Mouse (Mus musculus) MEL (cell line): ENCODE results near the gene Gm2115.

Experiments
- CTCF ChIP-seq, 3 experiments: IDR thresholded peaks in 2 of 3; conservative IDR thresholded peaks in 1 of 3; 2 replicates each; pipeline ENCODE4 v1.5.1; 2011 to 2012; ENCODE audit warnings: low read length in 3 of 3, low read depth in 2 of 3, mild to moderate bottlenecking in 2 of 3, improper control_type of control experiment in 1 of 3, inconsistent platforms in 1 of 3, mixed read lengths in 1 of 3, moderate library complexity in 1 of 3; ENCODE audit not compliant: control insufficient read depth in 1 of 3, insufficient read depth in 1 of 3, poor library complexity in 1 of 3, severe bottlenecking in 1 of 3
- E2F4 ChIP-seq: IDR thresholded peaks from 2 replicates; pipeline ENCODE4 v1.6.1; 2011; ENCODE audit warnings: low read depth, low read length, improper control_type of control experiment, borderline replicate concordance
- EP300 ChIP-seq, 2 experiments: IDR thresholded peaks; 2 replicates each; pipeline ENCODE4 v1.6.1; 2011; ENCODE audit warnings: improper control_type of control experiment in 2 of 2, low read length in 2 of 2, low read depth in 1 of 2, mild to moderate bottlenecking in 1 of 2
- GABPA ChIP-seq: IDR thresholded peaks from 2 replicates; pipeline ENCODE4 v1.6.1; 2012; ENCODE audit warnings: low read depth, mild to moderate bottlenecking, inconsistent platforms, low read length, improper control_type of control experiment, moderate library complexity
- KAT2A ChIP-seq: conservative IDR thresholded peaks from 2 replicates; pipeline ENCODE4 v1.6.1; 2012; ENCODE audit warnings: low read depth, low read length, improper control_type of control experiment, inconsistent platforms
- MAX ChIP-seq: IDR thresholded peaks from 2 replicates; pipeline ENCODE4 v1.6.1; 2011; ENCODE audit warnings: low read length, improper control_type of control experiment
- MXI1 ChIP-seq: IDR thresholded peaks from 2 replicates; pipeline ENCODE4 v1.6.1; 2011; ENCODE audit warnings: mild to moderate bottlenecking, low read depth, low read length, improper control_type of control experiment
- NELFE ChIP-seq: IDR thresholded peaks from 2 replicates; pipeline ENCODE4 v1.6.1; 2011; ENCODE audit warnings: low read depth, low read length, improper control_type of control experiment
- NRF1 ChIP-seq: IDR thresholded peaks from 2 replicates; pipeline ENCODE4 v1.6.1; 2014; ENCODE audit warnings: low read depth, mild to moderate bottlenecking, inconsistent platforms, low read length, improper control_type of control experiment, moderate library complexity; ENCODE audit not compliant: poor library complexity, insufficient read depth, severe bottlenecking
- POLR2A ChIP-seq, 2 experiments: IDR thresholded peaks; 2 replicates each; pipeline ENCODE4 v1.6.1; 2011 to 2012; ENCODE audit warnings: low read length in 2 of 2, mild to moderate bottlenecking in 2 of 2, control low read depth in 1 of 2, improper control_type of control experiment in 1 of 2, low read depth in 1 of 2, moderate library complexity in 1 of 2; ENCODE audit not compliant: control insufficient read depth in 1 of 2, insufficient read depth in 1 of 2, poor library complexity in 1 of 2
- RAD21 ChIP-seq: IDR thresholded peaks from 2 replicates; pipeline ENCODE4 v1.6.1; 2011; ENCODE audit warnings: mild to moderate bottlenecking, low read depth, low read length, improper control_type of control experiment
- RCOR1 ChIP-seq: IDR thresholded peaks from 2 replicates; pipeline ENCODE4 v1.6.1; 2012; ENCODE audit warnings: low read depth, mild to moderate bottlenecking, inconsistent platforms, low read length, improper control_type of control experiment
- TCF12 ChIP-seq: IDR thresholded peaks from 2 replicates; pipeline ENCODE4 v1.6.1; 2014; ENCODE audit warnings: low read depth, mild to moderate bottlenecking, inconsistent platforms, low read length, improper control_type of control experiment, moderate library complexity
- UBTF ChIP-seq: IDR thresholded peaks from 2 replicates; pipeline ENCODE4 v1.6.1; 2012; ENCODE audit warnings: low read depth, mild to moderate bottlenecking, inconsistent platforms, low read length, improper control_type of control experiment, moderate library complexity, borderline replicate concordance; ENCODE audit not compliant: insufficient read depth

DNA sequence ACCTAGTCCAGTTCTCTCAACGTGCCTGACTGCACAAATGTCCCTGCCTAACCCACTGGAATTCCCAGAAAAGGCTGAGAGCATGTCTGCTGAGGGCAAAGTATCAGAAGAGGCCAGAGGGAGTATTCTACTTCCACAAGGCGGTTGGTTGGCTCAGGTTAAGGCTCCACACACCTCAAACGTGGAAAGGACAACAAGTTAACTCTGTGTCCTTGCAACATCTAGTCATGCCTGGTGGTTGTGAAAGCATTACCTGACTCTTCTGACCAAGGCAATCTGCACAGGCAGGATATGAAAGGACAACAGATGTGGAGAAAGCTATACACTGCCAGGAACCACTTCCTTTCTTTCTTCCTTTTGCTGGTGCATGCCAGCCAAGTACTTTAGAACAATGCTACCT is 75.7 kb downstream of the Gm2115 start:
- TF ChIP-seq MAX, result no peak
- no peak for TF ChIP-seq NELFE
- no peak for TF ChIP-seq EP300 (IDR thresholded peaks at IDR 0.05; ENCODE audit: low read depth in 1 of 2, low read length in 2 of 2)
- TF ChIP-seq POLR2A (IDR thresholded peaks at IDR 0.05; ENCODE audit: control insufficient read depth in 1 of 2, insufficient read depth in 1 of 2, low read depth in 1 of 2, low read length in 2 of 2, poor library complexity in 1 of 2), result no peak
- TF ChIP-seq RCOR1, result no peak
- no peak for TF ChIP-seq NRF1
- no peak for TF ChIP-seq MXI1
- no peak for TF ChIP-seq CTCF (IDR thresholded peaks at IDR 0.05 in 2 of 3, conservative IDR thresholded peaks at IDR 0.05 in 1 of 3; ENCODE audit: control insufficient read depth in 1 of 3, insufficient read depth in 1 of 3, low read depth in 2 of 3, low read length in 3 of 3, poor library complexity in 1 of 3, severe bottlenecking in 1 of 3)
- TF ChIP-seq UBTF, result no peak
- no peak for TF ChIP-seq GABPA
- TF ChIP-seq TCF12, result no peak
- no peak for TF ChIP-seq E2F4
- TF ChIP-seq RAD21, result no peak
- no peak for TF ChIP-seq KAT2A
